In the genomic region with DNA sequence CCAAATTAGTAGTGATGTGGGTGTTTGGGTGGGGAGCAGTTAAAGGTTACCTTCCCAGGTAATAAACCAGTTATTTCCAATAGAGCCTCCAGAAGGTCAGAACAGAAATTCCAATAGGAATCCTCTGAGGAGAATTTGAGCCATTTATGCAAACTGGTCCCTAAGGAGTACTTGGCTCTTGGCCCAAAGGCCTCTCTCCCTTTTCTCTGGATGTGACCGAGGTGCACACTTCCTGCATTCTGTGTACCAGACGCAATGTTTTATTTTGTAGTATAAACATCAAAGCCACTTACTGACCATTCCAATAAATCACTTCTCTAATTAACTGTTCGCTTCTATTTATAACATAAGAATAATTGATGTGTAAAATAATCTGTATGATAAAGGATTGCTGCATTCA, we compare ENCODE assay signal across 19 mouse cellular contexts.
"Had no signal": no experiment of that assay in that cellular context is flagged by ENCODE, and none has a peak within 500 bp of the region (broad histone marks: within the 10 kb centered on the region; RNA-seq: fewer than 3 reads in every experiment).

No protein-coding gene starts in this region.

- H3K36me3 ChIP-seq: liver, embryonic 12.5 days; liver, embryonic 15.5 days; midbrain, embryonic 10.5 days; midbrain, embryonic 13.5 days; neural tube, embryonic 13.5 days; stomach, embryonic 15.5 days had no signal

- H3K4me2 ChIP-seq: liver, embryonic 12.5 days; liver, embryonic 15.5 days; midbrain, embryonic 13.5 days; neural tube, embryonic 13.5 days; stomach, embryonic 15.5 days had no signal

- H3K9me3 ChIP-seq: liver, embryonic 12.5 days; liver, embryonic 15.5 days; midbrain, embryonic 10.5 days; midbrain, embryonic 13.5 days; neural tube, embryonic 13.5 days; stomach, embryonic 15.5 days had no signal

- H3K9ac ChIP-seq: liver, embryonic 12.5 days; liver, embryonic 15.5 days; midbrain, embryonic 13.5 days; neural tube, embryonic 13.5 days; stomach, embryonic 15.5 days had no signal

- ATAC-seq: intestine, postnatal 0 days; liver, embryonic 12.5 days; midbrain, embryonic 13.5 days; midbrain, embryonic 16.5 days had no signal

- H3K4me1 ChIP-seq: liver, embryonic 12.5 days; liver, embryonic 15.5 days; megakaryocyte, embryonic 14.5 days had no signal

- H3K27me3 ChIP-seq: liver, embryonic 12.5 days; liver, embryonic 15.5 days; megakaryocyte, embryonic 14.5 days; midbrain, embryonic 13.5 days; neural tube, embryonic 13.5 days; stomach, embryonic 15.5 days had no signal

- DNase-seq: kidney, adult 9 months; layer of hippocampus, postnatal 36 days; lung, adult 18-20 months; lung, postnatal 36 days; retina, postnatal 1 day; right cerebral cortex, postnatal 25 days; spleen, adult 18-20 months; thymus, postnatal 25 days had no signal

- H3K4me3 ChIP-seq: left cerebral cortex, adult 2 months; liver, embryonic 12.5 days; liver, embryonic 15.5 days; megakaryocyte, embryonic 14.5 days; midbrain, embryonic 10.5 days; midbrain, embryonic 13.5 days; myocyte; neural tube, embryonic 13.5 days; stomach, embryonic 15.5 days had no signal

- H3K27ac ChIP-seq: left cerebral cortex, adult 2 months; liver, embryonic 12.5 days; liver, embryonic 15.5 days; midbrain, embryonic 10.5 days; midbrain, embryonic 13.5 days; neural tube, embryonic 13.5 days; stomach, embryonic 15.5 days had no signal
